Mouse (Mus musculus) embryonic facial prominence, embryonic 14.5 days (tissue): ENCODE results near the gene Slc1a3. TPM values are rescaled to one million over a fixed set of nuclear protein-coding genes. Genes with fewer than 3 reads are reported as not detected.

Experiments used
- ATAC-seq: fragments of 200-750 bp; cut with Nextera tagmentation; 2 replicates; pipeline ENCODE4 v1.8.0; 2017; ENCODE audit warnings: low read depth, moderate number of reproducible peaks, moderate TSS enrichment
- DNase-seq: peaks from one replicate; pipeline ENCODE4 v3.0.0-alpha.2; 2015; ENCODE audit warnings: low spot score
- H3K27ac ChIP-seq: fragments of 300-500 bp; sonication (generic); replicated peaks from 2 replicates; pipeline ENCODE4 v1.5.1; 2014; ENCODE audit warnings: low read depth, mild to moderate bottlenecking, low read length, moderate library complexity
- H3K27me3 ChIP-seq: fragments of 300-500 bp; sonication (generic); replicated peaks from 2 replicates; pipeline ENCODE4 v1.6.1; 2014; ENCODE audit warnings: low read length; ENCODE audit not compliant: control insufficient read depth, insufficient read depth
- H3K36me3 ChIP-seq: fragments of 300-500 bp; sonication (generic); 2 replicates; pipeline ENCODE4 v1.6.1; 2014; ENCODE audit warnings: low read length, mixed read lengths; ENCODE audit not compliant: control insufficient read depth, insufficient read depth
- H3K4me1 ChIP-seq: fragments of 300-500 bp; sonication (generic); 2 replicates; pipeline ENCODE4 v1.6.1; 2014; ENCODE audit warnings: antibody characterized with exemption, low read length; ENCODE audit not compliant: control insufficient read depth, insufficient read depth
- H3K4me2 ChIP-seq: fragments of 300-500 bp; sonication (generic); 2 replicates; pipeline ENCODE4 v1.6.1; 2014; ENCODE audit warnings: low read depth, mild to moderate bottlenecking, low read length, moderate library complexity, mixed read lengths
- H3K4me3 ChIP-seq: fragments of 300-500 bp; sonication (generic); 2 replicates; pipeline ENCODE4 v1.5.1; 2014; ENCODE audit warnings: low read depth, mild to moderate bottlenecking, low read length
- H3K9ac ChIP-seq: fragments of 300-500 bp; sonication (generic); 2 replicates; pipeline ENCODE4 v1.6.1; 2014; ENCODE audit warnings: low read depth, mild to moderate bottlenecking, low read length, moderate library complexity, mixed read lengths
- H3K9me3 ChIP-seq: fragments of 300-500 bp; sonication (generic); 2 replicates; pipeline ENCODE4 v1.6.1; 2016; ENCODE audit warnings: low read length; ENCODE audit not compliant: control insufficient read depth
- WGBS: fragments of 180-500 bp; shearing (Covaris S2); extraction: QIAGEN DNeasy Blood & Tissue Kit; methylation state at CpG from one replicate; pipeline ENCODE4 v1.1.7; 2014; 5-methylcytosine and 5-hydroxymethylcytosine counted together
- polyA plus RNA-seq: library from polyadenylated mRNA; unstranded; fragments of >200 nt; fragmentation: Nextera tagmentation; extraction: Ambion mirVana; gene quantifications from 2 replicates; pipeline ENCODE4 v1.2.1, GENCODE M21; 2014

The Slc1a3 gene
- polyA plus RNA-seq, 1 experiment from 2014 or later = 32.8 TPM

DNA sequence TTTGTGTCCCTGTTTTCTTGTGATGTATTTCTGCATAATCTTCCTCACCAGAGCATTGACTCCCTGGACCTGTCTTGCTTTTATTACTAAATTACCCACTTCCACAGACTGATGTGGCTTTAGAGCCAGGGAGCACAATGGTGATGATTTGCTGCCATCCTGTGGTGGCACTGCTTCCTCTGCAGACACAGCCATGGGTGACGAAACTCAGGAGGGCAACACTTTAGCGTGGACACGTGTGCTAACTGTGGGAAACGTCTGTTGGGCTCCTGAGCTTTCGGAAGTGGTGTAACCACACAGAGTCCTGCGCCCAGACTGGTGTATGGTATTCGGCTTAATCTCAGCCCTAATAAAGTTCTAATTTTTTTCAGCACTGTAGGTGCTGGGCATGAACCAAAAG is 85.2 kb downstream of the Slc1a3 start:
- peak; percentile 63 for DNase-seq
- whole genome bisulfite sequencing = 46% methylated on average over 7 of the region's 7 CpGs
- H3K4me2 ChIP-seq = no peak overlapping the region

DNA sequence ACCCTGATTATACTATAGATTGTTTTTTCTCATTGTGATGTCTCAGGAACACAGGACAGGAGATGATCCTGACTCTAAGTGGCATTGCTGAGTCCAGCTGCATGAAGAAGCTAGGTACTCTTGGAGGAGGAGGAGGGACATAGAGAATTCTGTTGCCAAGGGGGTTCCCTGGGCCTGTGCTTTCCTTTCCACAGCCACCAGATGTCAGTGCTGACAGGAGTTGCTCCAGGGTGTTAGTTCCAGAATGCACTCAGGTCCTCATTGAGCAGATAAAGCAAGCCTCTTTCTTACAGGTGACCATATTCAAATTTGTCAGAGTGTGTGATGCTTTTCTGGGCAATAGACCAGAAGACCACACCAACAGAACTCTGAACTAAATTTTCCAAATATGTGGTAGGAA is 86.7 kb downstream of the Slc1a3 start:
- H3K4me1 ChIP-seq = no peaks in the 10 kb centered on the region
- no peak overlapping the region for H3K4me3 ChIP-seq
- no peaks in the 10 kb centered on the region for H3K36me3 ChIP-seq
- no peak overlapping the region for H3K9ac ChIP-seq
- H3K27me3 ChIP-seq = 0 out of 2 replicates have a peak, but pooled peaks cover 5% of the 10 kb centered on the region
- no peak for DNase-seq
- H3K27ac ChIP-seq = no peak overlapping the region
- H3K9me3 ChIP-seq = no peaks in the 10 kb centered on the region
- no peak overlapping the region for H3K4me2 ChIP-seq
- ATAC-seq = 0 out of 2 replicates have a peak, but pooled peaks have one; percentile 21

More for the DNA sequence above, 85.2 kb downstream of the Slc1a3 start:
- Histone ChIP-seq H3K9me3 (no peaks in the 10 kb centered on the region), H3K9ac (no peak overlapping the region), H3K27ac (no peak overlapping the region), H3K4me1 (0 out of 2 replicates have a peak, but pooled peaks cover 5% of the 10 kb centered on the region), H3K4me3 (no peak overlapping the region), H3K36me3 (no peaks in the 10 kb centered on the region), H3K27me3 (0 out of 2 replicates have a peak, but pooled peaks cover 5% of the 10 kb centered on the region)
- ATAC-seq = no peak; the same call in 1 of the 2 replicates

DNA sequence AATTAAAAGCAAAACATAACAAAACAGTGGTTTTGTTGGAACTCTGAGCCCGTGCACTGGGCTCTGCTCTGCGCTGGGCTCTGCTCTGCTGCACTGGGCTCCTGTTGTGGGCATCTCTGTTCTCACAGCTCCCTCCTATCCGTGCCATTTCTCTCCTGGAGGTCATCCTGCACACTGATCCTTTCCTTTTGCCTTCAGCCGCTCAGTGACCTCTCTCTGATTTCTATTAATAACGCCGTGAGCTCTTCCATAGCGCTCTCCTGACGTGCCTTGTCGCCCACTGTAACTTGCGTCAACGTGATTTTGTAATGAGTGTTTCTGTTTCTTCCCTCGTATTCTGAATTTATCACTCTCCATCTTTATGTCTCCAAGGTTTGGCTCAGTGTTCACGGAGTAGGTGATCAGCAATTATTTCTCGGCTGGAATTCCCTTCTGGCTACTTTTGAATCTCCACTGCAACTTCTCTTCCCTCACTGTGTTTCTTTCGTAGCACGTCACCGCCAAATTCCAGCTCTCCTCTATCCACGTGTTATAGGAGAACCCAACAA is 91.0 kb downstream of the Slc1a3 start:
- Histone ChIP-seq H3K4me1 (peaks cover 5% of the 10 kb centered on the region), H3K4me2 (no peak overlapping the region), H3K9me3 (no peaks in the 10 kb centered on the region), H3K4me3 (no peak overlapping the region), H3K9ac (no peak overlapping the region), H3K27ac (no peak overlapping the region), H3K36me3 (no peaks in the 10 kb centered on the region), H3K27me3 (no peaks in the 10 kb centered on the region)
- no peak for ATAC-seq
- WGBS = 75% methylated on average over 18 of the region's 18 CpGs
- DNase-seq = no peak

DNA sequence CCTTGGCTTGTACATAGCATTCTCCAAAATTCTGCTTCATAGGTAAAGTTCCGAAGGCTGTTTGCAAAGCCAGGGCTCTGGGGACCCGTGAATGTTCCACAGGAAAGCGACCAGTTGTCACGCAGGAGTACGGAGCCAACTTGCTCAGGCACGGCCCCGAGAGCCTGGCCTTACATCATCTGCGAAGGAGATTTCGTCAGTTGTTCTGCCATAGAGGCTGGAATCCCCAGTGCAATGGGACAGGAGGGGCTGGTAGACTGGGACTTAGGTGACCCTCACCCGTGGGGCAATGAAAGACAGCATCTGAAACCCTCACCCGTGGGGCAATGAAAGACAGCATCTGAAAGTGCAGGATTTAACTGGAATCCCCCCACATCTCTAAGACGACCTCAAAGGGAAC is 94.3 kb downstream of the Slc1a3 start:
- no peaks in the 10 kb centered on the region for H3K27me3 ChIP-seq
- peaks cover 5% of the 10 kb centered on the region for H3K4me1 ChIP-seq
- H3K4me3 ChIP-seq = no peak overlapping the region
- no peaks in the 10 kb centered on the region for H3K36me3 ChIP-seq
- ATAC-seq (0 out of 2 replicates have a peak, but pooled peaks have one; percentile 34), DNase-seq (no peak)
- no peak overlapping the region for H3K27ac ChIP-seq
- 69% methylated on average over 12 of the region's 12 CpGs for WGBS
- no peak overlapping the region for H3K9ac ChIP-seq
- no peaks in the 10 kb centered on the region for H3K9me3 ChIP-seq
- H3K4me2 ChIP-seq = no peak overlapping the region

DNA sequence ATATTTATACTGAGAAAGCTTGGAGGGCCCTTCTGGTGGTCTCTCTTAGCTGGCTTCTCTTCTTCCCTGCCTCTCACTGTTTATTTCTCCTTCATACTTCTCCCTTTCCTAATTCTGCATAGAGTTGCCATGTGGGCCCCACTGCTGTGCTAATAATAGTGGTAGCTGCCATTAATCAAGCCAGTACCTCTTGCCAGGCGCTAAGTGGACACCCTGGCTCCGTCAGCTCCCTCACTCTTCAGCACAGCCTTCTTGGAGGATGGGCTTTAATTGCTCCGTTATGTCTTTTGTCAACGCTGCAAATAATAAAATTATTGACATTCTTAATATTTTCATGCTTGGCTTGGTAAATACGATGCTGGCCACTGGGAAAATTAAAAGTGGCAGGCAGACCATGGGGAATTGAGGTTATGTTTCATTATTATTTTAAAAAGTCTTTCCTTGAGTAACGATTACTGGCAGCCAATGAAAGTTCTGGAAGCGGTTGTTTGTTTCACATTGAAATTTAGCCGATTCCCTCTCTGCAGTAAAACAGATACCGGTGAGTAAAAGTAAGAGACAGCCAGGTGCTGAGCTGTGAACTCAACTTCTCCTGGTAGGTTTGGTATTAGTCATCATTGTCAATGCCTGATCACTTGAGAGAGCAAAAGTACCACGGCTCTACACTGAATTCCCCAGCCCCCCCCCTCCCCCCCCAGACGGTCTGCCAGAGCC is 94.9 kb downstream of the Slc1a3 start:
- Histone ChIP-seq H3K4me1 (peaks cover 5% of the 10 kb centered on the region), H3K27me3 (no peaks in the 10 kb centered on the region), H3K9me3 (no peaks in the 10 kb centered on the region), H3K36me3 (no peaks in the 10 kb centered on the region), H3K9ac (no peak overlapping the region), H3K4me2 (peak overlapping the region; percentile 2; the same call in 1 of the 2 replicates), H3K4me3 (no peak overlapping the region), H3K27ac (no peak overlapping the region)
- WGBS = 66% methylated on average over 10 of the region's 11 CpGs
- ATAC-seq = 0 out of 2 replicates have a peak, but pooled peaks have one; percentile 26
- DNase-seq = peak; percentile 20

DNA sequence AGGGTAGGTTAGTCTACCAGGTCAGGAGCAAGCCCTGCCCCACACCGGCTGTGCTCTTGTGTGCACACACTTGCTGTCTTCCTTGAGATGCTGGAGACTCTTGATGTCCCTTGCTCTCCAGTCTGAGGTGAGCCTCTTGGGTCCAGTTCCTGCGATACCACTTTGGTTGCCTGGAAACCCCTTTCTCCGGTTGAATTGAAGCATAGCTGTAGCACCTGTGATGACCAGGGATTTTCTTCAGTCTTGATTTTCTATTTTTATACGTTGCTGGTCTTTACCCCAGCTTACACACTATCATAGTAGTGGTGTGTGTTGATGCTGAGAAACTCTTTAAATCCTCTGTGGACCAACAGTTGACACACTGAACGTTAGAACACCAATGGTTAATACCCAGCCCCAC is 95.9 kb downstream of the Slc1a3 start:
- H3K4me1 ChIP-seq = peaks cover 5% of the 10 kb centered on the region
- H3K4me2 ChIP-seq = no peak overlapping the region
- H3K36me3 ChIP-seq = no peaks in the 10 kb centered on the region
- ATAC-seq (no peak), DNase-seq (no peak)
- 89% methylated on average over 5 of the region's 5 CpGs for WGBS
- H3K27ac ChIP-seq = no peak overlapping the region
- no peak overlapping the region for H3K9ac ChIP-seq
- no peaks in the 10 kb centered on the region for H3K9me3 ChIP-seq
- H3K4me3 ChIP-seq = no peak overlapping the region
- H3K27me3 ChIP-seq = no peaks in the 10 kb centered on the region

DNA sequence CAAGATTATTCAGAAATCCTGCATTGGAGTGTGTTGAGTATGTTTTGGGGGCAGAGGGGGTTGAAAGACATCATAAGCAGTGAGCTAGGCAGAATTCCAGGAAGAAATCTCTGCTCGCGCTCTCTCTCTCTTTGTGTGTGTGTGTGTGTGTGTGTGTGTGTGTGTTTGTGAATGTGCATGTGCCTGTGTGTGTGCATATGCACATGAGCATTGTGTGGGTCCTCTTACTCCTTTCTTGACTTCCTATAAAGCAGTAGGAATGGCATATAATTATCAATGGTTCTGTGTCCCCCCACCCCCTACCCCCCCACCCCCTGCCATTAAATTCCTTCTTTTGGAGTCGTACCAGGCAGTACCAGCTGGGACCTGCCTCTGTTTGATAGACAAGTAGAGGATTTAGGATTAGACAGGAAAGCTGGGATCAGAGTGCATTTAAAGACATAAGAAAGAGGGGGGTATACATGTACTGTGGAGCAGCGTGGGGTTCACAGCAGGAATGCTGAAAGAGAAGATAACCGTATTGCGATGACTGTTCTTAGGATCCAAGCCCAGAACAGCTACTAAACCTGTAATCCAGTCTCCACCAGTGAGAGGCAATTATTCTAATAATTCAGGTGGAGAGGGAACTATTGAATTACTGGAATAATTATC is 104.9 kb downstream of the Slc1a3 start:
- DNase-seq (peak; percentile 52), ATAC-seq (peak; percentile 85)
- 46% methylated on average over 6 of the region's 6 CpGs for WGBS
- H3K4me3 ChIP-seq = no peak overlapping the region
- H3K27ac ChIP-seq = no peak overlapping the region
- no peaks in the 10 kb centered on the region for H3K27me3 ChIP-seq
- H3K36me3 ChIP-seq = no peaks in the 10 kb centered on the region
- H3K4me1 ChIP-seq = no peaks in the 10 kb centered on the region
- no peaks in the 10 kb centered on the region for H3K9me3 ChIP-seq
- no peak overlapping the region for H3K9ac ChIP-seq
- H3K4me2 ChIP-seq = no peak overlapping the region

DNA sequence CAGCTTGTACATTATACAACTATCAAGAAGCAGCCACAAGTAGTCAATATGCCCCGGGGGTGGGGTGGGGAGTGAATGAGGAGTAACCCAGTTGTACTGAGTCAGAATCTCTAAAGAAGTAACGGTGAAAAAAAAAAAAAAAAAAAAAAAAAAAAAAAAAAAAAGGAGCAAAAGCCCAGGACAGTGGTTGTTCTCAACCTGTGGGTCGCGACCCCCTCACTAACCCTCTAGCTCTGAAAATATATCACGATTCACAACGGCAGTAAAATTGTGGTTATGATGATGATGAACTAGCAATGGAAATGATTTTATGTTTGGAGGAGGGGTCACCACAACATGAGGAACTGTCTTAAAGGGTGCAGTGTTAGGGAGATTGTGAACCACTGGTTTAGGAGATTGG is 108.2 kb downstream of the Slc1a3 start:
- WGBS = 80% methylated on average over 6 of the region's 6 CpGs
- H3K9ac ChIP-seq = no peak overlapping the region

More for the DNA sequence above, 108.2 kb downstream of the Slc1a3 start:
- no peaks in the 10 kb centered on the region for H3K27me3 ChIP-seq
- H3K4me2 ChIP-seq = no peak overlapping the region
- no peaks in the 10 kb centered on the region for H3K9me3 ChIP-seq
- H3K36me3 ChIP-seq = no peaks in the 10 kb centered on the region
- no peak overlapping the region for H3K27ac ChIP-seq
- DNase-seq = no peak
- no peak for ATAC-seq
- no peak overlapping the region for H3K4me3 ChIP-seq
- H3K4me1 ChIP-seq = no peaks in the 10 kb centered on the region
